Mouse (Mus musculus): ENCODE results near the gene Palm3. TPM values are rescaled to one million over a fixed set of nuclear protein-coding genes. Genes with fewer than 3 reads are reported as not detected.

The Palm3 gene
- total and polyA plus RNA-seq, 3 experiments, result 0.20 to 0.26 (median 0.21) TPM

DNA sequence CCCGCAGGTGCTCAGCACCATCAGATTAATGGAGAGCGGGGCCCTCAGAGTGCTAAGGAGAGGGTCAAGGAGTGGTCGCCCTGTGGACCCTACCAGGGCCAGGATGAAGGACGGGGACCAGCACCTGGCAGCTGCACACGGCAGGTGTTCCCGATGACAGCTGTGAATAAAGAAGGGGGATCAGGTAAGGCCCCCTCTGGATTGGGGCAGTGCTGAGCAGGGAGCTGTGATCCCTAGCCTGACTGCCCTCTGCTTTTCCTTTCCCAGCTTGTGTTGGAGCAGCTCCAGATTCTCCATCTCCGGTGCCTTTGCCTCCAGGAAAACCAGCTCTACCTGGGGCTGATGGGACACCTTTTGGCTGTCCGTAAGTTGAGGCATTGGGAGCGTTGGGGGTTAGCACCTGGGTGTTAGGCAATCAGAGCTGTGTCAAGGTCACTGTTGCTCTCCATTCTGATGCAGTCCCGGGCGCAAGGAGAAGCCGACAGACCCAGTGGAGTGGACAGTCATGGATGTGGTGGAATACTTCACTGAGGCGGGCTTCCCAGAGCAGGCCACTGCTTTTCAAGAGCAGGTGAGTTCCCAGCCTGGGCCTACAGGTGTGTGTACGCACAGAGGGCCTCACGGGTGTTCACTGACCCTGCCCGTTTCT is 22.1 kb upstream of the Palm3 start:
- TF ChIP-seq EP300 (IDR thresholded peaks at IDR 0.05; ENCODE audit: insufficient read depth, low read depth, low read length) (no peak), CTCF (IDR thresholded peaks at IDR 0.05) (no peak), POLR2A (IDR thresholded peaks at IDR 0.05; ENCODE audit: insufficient read depth, low read depth, low read length) (no peak)
- no peaks in the 10 kb centered on the region for H3K79me2 ChIP-seq (replicated peaks; ENCODE audit: control insufficient read depth, insufficient read depth, low read length)
- no peak overlapping the region; the same call in 1 of the 2 replicates for H3K27ac ChIP-seq
- H3K4me1 ChIP-seq (ENCODE audit: control insufficient read depth, insufficient read depth, low read length), result peaks cover 5% of the 10 kb centered on the region
- H3K4me3 ChIP-seq, result peak overlapping the region; percentile 59; the same call in 1 of the 2 replicates
- WGBS, result 75% methylated on average over 16 of the region's 16 CpGs
- intact Hi-C loops (cut with DNase I), result loop anchor here (2.0 to 5.0 kb wide), 2 partner anchors 44 to 257 kb away; partner anchors contain the start of genes Adgre5, Asf1b and Gm10644
- H3K9ac ChIP-seq (ENCODE audit: low read depth, low read length), result no peak overlapping the region
- no peaks in the 10 kb centered on the region for H3K27me3 ChIP-seq (ENCODE audit: control insufficient read depth, insufficient read depth, low read length)
- no peaks in the 10 kb centered on the region for H3K36me3 ChIP-seq (ENCODE audit: control insufficient read depth, insufficient read depth, low read length)
- DNase-seq, result no peak

DNA sequence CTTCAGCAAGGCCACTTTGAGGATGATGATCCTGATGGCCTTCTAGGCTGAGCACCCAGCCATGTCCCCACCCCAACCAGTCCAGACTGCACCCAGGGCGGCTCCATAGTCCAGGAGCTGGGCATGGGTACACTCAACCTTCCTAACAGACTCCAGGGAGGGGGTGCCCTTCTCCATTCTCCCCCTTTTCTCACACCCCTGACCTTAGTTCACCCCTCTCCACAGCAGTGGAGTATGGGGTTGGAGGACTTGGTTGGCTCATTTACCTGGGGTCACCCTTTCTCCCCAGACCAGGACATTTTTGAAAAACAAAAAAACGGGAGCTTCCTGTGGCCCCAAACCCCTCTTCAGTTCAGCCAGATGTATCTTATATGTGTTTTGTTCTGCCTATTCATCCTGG is 21.4 kb upstream of the Palm3 start:
- no peak overlapping the region for H3K4me3 ChIP-seq
- intact Hi-C loops (cut with DNase I), result loop anchor here (2.0 to 5.0 kb wide), 2 partner anchors 45 to 258 kb away; partner anchors contain the start of genes Adgre5, Asf1b and Gm10644
- 94% methylated on average over 2 of the region's 2 CpGs for WGBS
- H3K27me3 ChIP-seq (ENCODE audit: control insufficient read depth, insufficient read depth, low read length), result no peaks in the 10 kb centered on the region
- H3K9ac ChIP-seq (ENCODE audit: low read depth, low read length), result no peak overlapping the region
- DNase-seq, result no peak
- H3K79me2 ChIP-seq (replicated peaks; ENCODE audit: control insufficient read depth, insufficient read depth, low read length), result no peaks in the 10 kb centered on the region
- peaks cover 5% of the 10 kb centered on the region for H3K4me1 ChIP-seq (ENCODE audit: control insufficient read depth, insufficient read depth, low read length)
- no peaks in the 10 kb centered on the region for H3K36me3 ChIP-seq (ENCODE audit: control insufficient read depth, insufficient read depth, low read length)
- H3K27ac ChIP-seq, result no peak overlapping the region
- TF ChIP-seq EP300 (IDR thresholded peaks at IDR 0.05; ENCODE audit: insufficient read depth, low read depth, low read length), result no peak
- TF ChIP-seq POLR2A (IDR thresholded peaks at IDR 0.05; ENCODE audit: insufficient read depth, low read depth, low read length), result no peak
- no peak for TF ChIP-seq CTCF (IDR thresholded peaks at IDR 0.05)

DNA sequence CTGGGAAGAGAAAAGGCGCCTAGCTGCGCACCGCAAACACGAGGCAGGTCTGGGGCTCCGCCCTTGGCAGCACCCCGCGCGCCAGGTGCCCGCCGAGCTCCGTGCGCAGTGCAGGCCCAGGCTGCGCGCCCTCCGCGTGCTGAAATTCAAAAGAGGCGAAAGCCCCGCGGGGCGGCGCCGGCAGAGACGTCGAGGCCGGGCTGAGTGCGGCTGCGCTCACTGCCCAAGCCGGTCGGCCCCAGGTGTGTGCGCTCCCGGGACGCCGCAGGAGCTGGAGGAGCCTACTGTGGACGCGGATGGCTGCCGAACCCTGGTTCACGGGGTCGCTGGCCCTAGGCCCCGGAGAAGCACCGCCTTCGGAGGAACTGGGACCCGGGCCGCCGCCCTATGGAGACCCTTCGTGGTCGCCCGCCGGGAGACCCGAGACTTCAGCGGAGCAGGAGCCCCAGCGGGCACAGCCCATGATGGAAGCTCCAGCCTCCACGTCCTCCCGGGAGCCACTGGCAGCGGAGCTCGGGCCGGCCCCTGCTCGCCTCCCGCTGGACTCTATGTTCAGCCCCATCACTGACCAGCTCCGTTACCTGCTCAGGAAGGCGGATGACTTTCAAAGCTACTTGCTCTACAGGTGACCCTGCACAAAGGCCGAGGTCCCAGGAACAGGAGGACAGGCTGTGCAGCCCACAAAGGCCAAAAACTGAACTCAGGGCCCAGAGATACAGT is 19.8 kb upstream of the Palm3 start, which contains the start of gene 1700067K01Rik:
Gene 1700067K01Rik (plus strand): TSS at position 222 of the 720 bp plus-strand sequence.
- H3K27ac ChIP-seq, result no peak within 1 kb of the TSS
- H3K36me3 ChIP-seq (ENCODE audit: control insufficient read depth, insufficient read depth, low read length), result no peaks in the 10 kb centered on the region
- DNase-seq, result no peak
- WGBS, result 73% methylated on average over 59 of the region's 61 CpGs
- no peak within 1 kb of the TSS for H3K9ac ChIP-seq (ENCODE audit: low read depth, low read length)
- intact Hi-C loops (cut with DNase I), result no loop called here
- H3K4me1 ChIP-seq (ENCODE audit: control insufficient read depth, insufficient read depth, low read length), result peaks cover 7% of the 10 kb centered on the region
- H3K27me3 ChIP-seq (ENCODE audit: control insufficient read depth, insufficient read depth, low read length), result no peaks in the 10 kb centered on the region
- no peak for TF ChIP-seq POLR2A (IDR thresholded peaks at IDR 0.05; ENCODE audit: insufficient read depth, low read depth, low read length)
- no peak for TF ChIP-seq CTCF (IDR thresholded peaks at IDR 0.05)
- H3K79me2 ChIP-seq (replicated peaks; ENCODE audit: control insufficient read depth, insufficient read depth, low read length), result no peaks in the 10 kb centered on the region
- H3K4me3 ChIP-seq, result no peak within 1 kb of the TSS

DNA sequence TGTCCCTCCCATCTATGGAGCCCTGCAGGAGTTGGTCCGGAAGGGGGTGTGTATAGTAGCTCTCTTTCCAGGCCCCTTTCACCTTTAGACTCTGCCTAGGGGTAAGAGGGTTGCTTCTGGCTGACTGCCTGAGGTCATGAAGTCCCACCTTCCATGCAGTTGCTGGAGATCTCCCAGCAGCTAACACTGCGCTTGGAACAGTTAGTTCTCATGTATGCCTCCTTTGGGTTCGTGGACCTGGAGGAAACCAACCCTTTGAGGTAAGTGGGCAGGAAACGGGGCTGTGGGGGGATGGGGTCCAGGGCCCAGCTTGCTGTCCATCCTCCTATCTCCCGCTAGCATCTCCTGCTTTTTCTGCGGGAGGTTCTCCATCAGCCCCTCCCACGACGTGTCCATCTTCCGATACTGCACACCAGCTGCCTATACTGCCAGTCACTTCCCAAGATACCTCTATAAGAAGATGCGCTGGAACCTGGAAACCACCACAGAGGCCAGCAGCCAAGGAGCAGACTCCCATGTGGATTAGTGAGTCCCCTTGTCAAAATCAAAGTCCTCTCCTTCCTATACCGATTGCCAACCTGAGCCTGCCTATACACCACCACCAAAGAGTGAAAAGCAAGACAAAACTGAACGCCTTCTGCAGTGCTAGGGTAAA is 18.2 kb upstream of the Palm3 start:
- whole genome bisulfite sequencing, result 67% methylated on average over 12 of the region's 12 CpGs
- H3K36me3 ChIP-seq (ENCODE audit: control insufficient read depth, insufficient read depth, low read length), result no peaks in the 10 kb centered on the region
- TF ChIP-seq EP300 (IDR thresholded peaks at IDR 0.05; ENCODE audit: insufficient read depth, low read depth, low read length), result no peak
- no peak for TF ChIP-seq CTCF (IDR thresholded peaks at IDR 0.05)
- TF ChIP-seq POLR2A (IDR thresholded peaks at IDR 0.05; ENCODE audit: insufficient read depth, low read depth, low read length), result no peak
- no peaks in the 10 kb centered on the region for H3K79me2 ChIP-seq (replicated peaks; ENCODE audit: control insufficient read depth, insufficient read depth, low read length)
- H3K4me3 ChIP-seq, result no peak overlapping the region
- H3K27me3 ChIP-seq (ENCODE audit: control insufficient read depth, insufficient read depth, low read length), result no peaks in the 10 kb centered on the region
- H3K27ac ChIP-seq, result no peak overlapping the region
- no peak for DNase-seq
- H3K4me1 ChIP-seq (ENCODE audit: control insufficient read depth, insufficient read depth, low read length), result peaks cover 7% of the 10 kb centered on the region
- no peak overlapping the region for H3K9ac ChIP-seq (ENCODE audit: low read depth, low read length)
- intact Hi-C loops (cut with DNase I), result no loop called here

DNA sequence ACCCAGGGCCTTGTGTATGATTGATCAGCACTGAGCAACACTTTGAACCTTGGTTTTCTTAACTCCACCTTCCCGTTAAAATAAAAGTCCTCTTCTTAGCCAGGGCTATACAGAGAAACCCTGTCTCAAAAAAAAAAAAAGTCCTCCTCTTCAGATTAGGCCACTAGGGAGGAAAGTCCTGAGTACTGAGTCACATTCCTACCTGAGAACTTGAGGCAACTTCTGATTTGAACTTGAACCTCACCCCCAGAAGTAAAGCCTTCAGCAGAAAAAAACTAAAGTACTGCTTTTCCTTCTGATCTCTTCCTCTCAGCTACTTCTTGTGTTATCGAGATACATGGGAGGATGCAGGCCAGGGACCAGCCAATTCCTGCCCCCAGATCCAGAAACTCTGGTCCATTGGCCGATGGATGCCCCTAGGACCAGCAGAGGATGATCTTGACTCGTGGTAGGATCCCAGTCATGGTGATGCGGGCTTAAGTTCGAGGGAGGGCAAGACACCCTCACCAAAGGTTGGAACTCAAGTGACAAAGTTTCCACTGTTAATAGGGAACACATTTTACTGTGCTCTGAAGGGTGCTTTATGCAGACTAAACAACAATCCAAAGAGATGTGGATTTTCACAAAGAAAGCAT is 17.5 kb upstream of the Palm3 start:
- Histone ChIP-seq H3K9ac (ENCODE audit: low read depth, low read length) (no peak overlapping the region), H3K4me1 (ENCODE audit: control insufficient read depth, insufficient read depth, low read length) (peaks cover 5% of the 10 kb centered on the region), H3K27me3 (ENCODE audit: control insufficient read depth, insufficient read depth, low read length) (no peaks in the 10 kb centered on the region), H3K36me3 (ENCODE audit: control insufficient read depth, insufficient read depth, low read length) (no peaks in the 10 kb centered on the region), H3K27ac (peak overlapping the region; percentile 87; the same call in 1 of the 2 replicates), H3K4me3 (peak overlapping the region; percentile 63), H3K79me2 (replicated peaks; ENCODE audit: control insufficient read depth, insufficient read depth, low read length) (no peaks in the 10 kb centered on the region)
- whole genome bisulfite sequencing, result 65% methylated on average over 6 of the region's 6 CpGs
- DNase-seq, result no peak
- intact Hi-C loops (cut with DNase I), result no loop called here
- TF ChIP-seq EP300 (IDR thresholded peaks at IDR 0.05; ENCODE audit: insufficient read depth, low read depth, low read length) (no peak), POLR2A (IDR thresholded peaks at IDR 0.05; ENCODE audit: insufficient read depth, low read depth, low read length) (no peak), CTCF (IDR thresholded peaks at IDR 0.05) (no peak)
